Mouse (Mus musculus) liver, embryonic 14.5 days (tissue): ENCODE measurements at regions not wholly inside any gene's neighbourhood (a gene's known extent, or its start where the extent isn't known, plus 50 kb on each side); places are given as distances from the start of the nearest gene placed in this dataset.

ENCODE experiments used
- CTCF ChIP-seq: IDR thresholded peaks from 2 replicates; pipeline ENCODE4 v1.5.1; 2016; ENCODE audit warnings: antibody characterized with exemption, low read depth, control low read depth
- EP300 ChIP-seq: IDR thresholded peaks from 2 replicates; pipeline ENCODE4 v1.6.1; 2016; ENCODE audit warnings: antibody characterized with exemption, low read depth

- TF ChIP-seq CTCF (no peak), EP300 (no peak)
Measured at GRCm38 (mm10) chr9:120699781-120700180, 128.5 kb downstream of the Rpl14 start.
